In genomic region chr16:59529570-59529969, GRCm38 (mm10) we compare ENCODE assay signal across 22 mouse cellular contexts. TPM values are rescaled to one million over a fixed set of nuclear protein-coding genes. Genes with fewer than 3 reads are reported as not detected.
A peak's percentile ranks its signal among the peaks of the same experiment; 100 is the strongest.
DNase-seq lines count a peak whose midpoint lies in the region; ATAC-seq and TF ChIP-seq lines count a peak whose summit lies in the region.
"Had no signal": no experiment of that assay in that cellular context is flagged by ENCODE, and none has a peak within 500 bp of the region (broad histone marks: within the 10 kb centered on the region; RNA-seq: fewer than 3 reads in every experiment).

No protein-coding gene starts in this region.

- no peak overlapping the region for H3K27ac ChIP-seq in intestine, embryonic 14.5 days (ENCODE audit: low read depth)
- no peak overlapping the region for H3K27ac ChIP-seq in intestine, postnatal 0 days (ENCODE audit: low read depth, low read length)
- H3K27ac ChIP-seq in ES-E14 (ENCODE audit: insufficient read depth, low read depth, low read length, poor library complexity, severe bottlenecking) = no peak overlapping the region
- no peak overlapping the region for H3K27ac ChIP-seq in forebrain, embryonic 13.5 days
- H3K27ac ChIP-seq: embryonic facial prominence, embryonic 13.5 days; forebrain, embryonic 12.5 days; hindbrain, embryonic 12.5 days had no signal

- 87% methylated on average over 13 of the region's 13 CpGs for WGBS in intestine, embryonic 14.5 days
- 89% methylated on average over 13 of the region's 13 CpGs for WGBS in intestine, postnatal 0 days
- WGBS in forebrain, embryonic 13.5 days = 91% methylated on average over 13 of the region's 13 CpGs

- no peaks in the 10 kb centered on the region for H3K9me3 ChIP-seq in intestine, embryonic 14.5 days (ENCODE audit: control insufficient read depth, low read length)
- H3K9me3 ChIP-seq in intestine, postnatal 0 days (ENCODE audit: control insufficient read depth) = no peaks in the 10 kb centered on the region
- no peaks in the 10 kb centered on the region for H3K9me3 ChIP-seq in ES-E14 (ENCODE audit: control insufficient read depth, insufficient read depth, low read depth, low read length)
- H3K9me3 ChIP-seq in forebrain, embryonic 13.5 days (replicated peaks) = no peaks in the 10 kb centered on the region
- H3K9me3 ChIP-seq: embryonic facial prominence, embryonic 13.5 days; forebrain, embryonic 12.5 days had no signal

- no peak for ATAC-seq in intestine, embryonic 14.5 days (replicated peaks; ENCODE audit: low FRiP score, low TSS enrichment, low read depth)
- ATAC-seq in intestine, postnatal 0 days = no peak
- ATAC-seq in forebrain, embryonic 13.5 days = no peak
- ATAC-seq: forebrain, postnatal 0 days; hindbrain, embryonic 16.5 days; inflammation-experienced regulatory T-cells, adult 6 months had no signal

- peaks cover 16% of the 10 kb centered on the region for H3K36me3 ChIP-seq in intestine, embryonic 14.5 days (ENCODE audit: control insufficient read depth, insufficient read depth, low read length)
- 0 out of 2 replicates have a peak, but pooled peaks cover 3% of the 10 kb centered on the region for H3K36me3 ChIP-seq in intestine, postnatal 0 days (ENCODE audit: control insufficient read depth, insufficient read depth)
- peaks cover 2% of the 10 kb centered on the region; the same call in 1 of the 2 replicates for H3K36me3 ChIP-seq in ES-E14 (ENCODE audit: control insufficient read depth, insufficient read depth, low read length, poor library complexity, severe bottlenecking)
- H3K36me3 ChIP-seq in forebrain, embryonic 13.5 days (ENCODE audit: poor library complexity, severe bottlenecking) = no peaks in the 10 kb centered on the region

- H3K27me3 ChIP-seq in intestine, embryonic 14.5 days (replicated peaks; ENCODE audit: control insufficient read depth, insufficient read depth, low read length) = no peaks in the 10 kb centered on the region
- no peaks in the 10 kb centered on the region for H3K27me3 ChIP-seq in intestine, postnatal 0 days (replicated peaks; ENCODE audit: control insufficient read depth, insufficient read depth, low read length)
- no peaks in the 10 kb centered on the region for H3K27me3 ChIP-seq in forebrain, embryonic 13.5 days
- H3K27me3 ChIP-seq: embryonic facial prominence, embryonic 13.5 days; forebrain, embryonic 12.5 days; hindbrain, embryonic 12.5 days had no signal

- no peaks in the 10 kb centered on the region for H3K4me1 ChIP-seq in intestine, embryonic 14.5 days (replicated peaks; ENCODE audit: control insufficient read depth, insufficient read depth, low read length)
- no peaks in the 10 kb centered on the region for H3K4me1 ChIP-seq in intestine, postnatal 0 days (replicated peaks; ENCODE audit: control insufficient read depth, insufficient read depth, low read length)
- H3K4me1 ChIP-seq in ES-E14 (ENCODE audit: control insufficient read depth in 2 of 2, insufficient read depth in 2 of 2, low read length in 2 of 2, poor library complexity in 1 of 2) = peaks cover 0 to 11% of the 10 kb centered on the region in 2 experiments; a peak in 2 of 4 replicates
- no peaks in the 10 kb centered on the region for H3K4me1 ChIP-seq in forebrain, embryonic 13.5 days
- H3K4me1 ChIP-seq: forebrain, embryonic 12.5 days; hindbrain, embryonic 12.5 days had no signal

- peak; percentile 34 for DNase-seq in adrenal gland, adult 2 months
- DNase-seq in adrenal gland, postnatal 4 days (ENCODE audit: low spot score in 2 of 2) = no peak
- DNase-seq in intestine, embryonic 14.5 days (ENCODE audit: low spot score) = peak; percentile 18
- DNase-seq in 416B (ENCODE audit: low read depth) (peak; percentile 49), ES-E14 (ENCODE audit: low read depth, low spot score) (no peak)
- no peak for DNase-seq in cerebellum, postnatal 25 days
- DNase-seq: cerebellum, adult 11-12 months; cerebellum, adult 9-10 months; cerebellum, postnatal 36 days; forebrain, postnatal 0 days; gastrocnemius, postnatal 36 days; heart, adult 11 months; heart, postnatal 10 days; heart, postnatal 4 days; kidney, adult 18-20 months had no signal

- TF ChIP-seq CTCF in intestine, postnatal 0 days (IDR thresholded peaks at IDR 0.05; ENCODE audit: low read depth) = no peak

- H3K4me3 ChIP-seq in intestine, embryonic 14.5 days (ENCODE audit: low read depth, low read length) = no peak overlapping the region
- no peak overlapping the region for H3K4me3 ChIP-seq in intestine, postnatal 0 days (ENCODE audit: low read depth, low read length)
- H3K4me3 ChIP-seq in ES-E14 (ENCODE audit: insufficient read depth in 1 of 2, low read depth in 1 of 2, low read length in 2 of 2, poor library complexity in 1 of 2, severe bottlenecking in 1 of 2) = peak overlapping the region in 1 of 2 experiments; percentile 50; a peak in 2 of 4 replicates
- no peak overlapping the region for H3K4me3 ChIP-seq in forebrain, embryonic 13.5 days
- H3K4me3 ChIP-seq: embryonic facial prominence, embryonic 13.5 days; forebrain, embryonic 12.5 days; hindbrain, embryonic 12.5 days had no signal

- no peak overlapping the region for H3K9ac ChIP-seq in intestine, embryonic 14.5 days (ENCODE audit: low read length)
- no peak overlapping the region for H3K9ac ChIP-seq in intestine, postnatal 0 days (ENCODE audit: low read depth, low read length)
- no peak overlapping the region; the same call in 1 of the 2 replicates for H3K9ac ChIP-seq in ES-E14 (ENCODE audit: insufficient read depth, low read depth, low read length, poor library complexity, severe bottlenecking)
- H3K9ac ChIP-seq in forebrain, embryonic 13.5 days = no peak overlapping the region
- H3K9ac ChIP-seq: embryonic facial prominence, embryonic 13.5 days; forebrain, embryonic 12.5 days; forebrain, postnatal 0 days; hindbrain, embryonic 12.5 days had no signal

- H3K4me2 ChIP-seq in intestine, embryonic 14.5 days (ENCODE audit: low read length) = no peak overlapping the region
- H3K4me2 ChIP-seq in intestine, postnatal 0 days (replicated peaks; ENCODE audit: low read depth) = no peak overlapping the region
- no peak overlapping the region for H3K4me2 ChIP-seq in forebrain, embryonic 13.5 days
- H3K4me2 ChIP-seq: embryonic facial prominence, embryonic 13.5 days; forebrain, embryonic 12.5 days; hindbrain, embryonic 12.5 days had no signal

- in situ Hi-C loops in ES-E14 (cut with MboI; ENCODE audit: low sequenced_read_pairs in 2 of 2, unreplicated experiment in 2 of 2) = no loop called here

TF ChIP-seq in ES-E14, 5 proteins besides CTCF, POLR2A, EP300 and RAD21:
- TF ChIP-seq HCFC1 (IDR thresholded peaks at IDR 0.05; ENCODE audit: borderline replicate concordance, insufficient read depth, low read length) (no peak), CHD2 (IDR thresholded peaks at IDR 0.05; ENCODE audit: low read depth, low read length) (no peak), ZC3H11A (IDR thresholded peaks at IDR 0.05; ENCODE audit: borderline replicate concordance, low read depth, low read length) (no peak), MAFK (IDR thresholded peaks at IDR 0.05; ENCODE audit: insufficient read depth, low read depth, low read length) (peak; percentile 47; the same call in 1 of the 2 replicates)

RNA-seq across cellular contexts. Expression of gene Riox2, which starts 58.0 kb away (rescaled TPM):
- total RNA-seq in adrenal gland, adult 2 months (2021) = 10 to 100 TPM; 18.9 to 24.9 TPM
- 2.3 and 4.5 TPM in 2 replicates for polyA plus RNA-seq in adrenal gland, adult 2 months (2012; rRNA removed)
- 10 to 100 TPM; 18.1 to 20.5 TPM for total RNA-seq in adrenal gland, postnatal 4 days (2021)
- 32.9 and 38.3 TPM in 2 replicates for polyA plus RNA-seq in intestine, embryonic 14.5 days (2014; fragmentation: Nextera tagmentation; extraction: Ambion mirVana)
- 12.8 and 13.6 TPM in 2 replicates for polyA plus RNA-seq in intestine, postnatal 0 days (2015; fragmentation: Nextera tagmentation; extraction: Ambion mirVana)
- total RNA-seq in ES-E14 (2012; rRNA removed) = 25.4 and 34.6 TPM in 2 replicates
- polyA plus RNA-seq in forebrain, embryonic 13.5 days (2015; fragmentation: Nextera tagmentation; extraction: Ambion mirVana) = 15.4 and 17.7 TPM in 2 replicates

Comparison
In these comparisons a context has a peak if more than half of its experiments do, and no peak if none do; other contexts are left out.
1. DNase-seq: peak in adrenal gland, adult 2 months (single experiment), intestine, embryonic 14.5 days (single experiment) and 416B (single experiment); none in adrenal gland, postnatal 4 days (0 of 2), ES-E14 (single experiment) and cerebellum, postnatal 25 days (0 of 2).